Mouse (Mus musculus): ENCODE results near the gene Sell. TPM values are rescaled to one million over a fixed set of nuclear protein-coding genes. Genes with fewer than 3 reads are reported as not detected.

Gene Sell
- polyA plus RNA-seq, 1 experiment from 2014 or later, result 0.41 TPM

DNA sequence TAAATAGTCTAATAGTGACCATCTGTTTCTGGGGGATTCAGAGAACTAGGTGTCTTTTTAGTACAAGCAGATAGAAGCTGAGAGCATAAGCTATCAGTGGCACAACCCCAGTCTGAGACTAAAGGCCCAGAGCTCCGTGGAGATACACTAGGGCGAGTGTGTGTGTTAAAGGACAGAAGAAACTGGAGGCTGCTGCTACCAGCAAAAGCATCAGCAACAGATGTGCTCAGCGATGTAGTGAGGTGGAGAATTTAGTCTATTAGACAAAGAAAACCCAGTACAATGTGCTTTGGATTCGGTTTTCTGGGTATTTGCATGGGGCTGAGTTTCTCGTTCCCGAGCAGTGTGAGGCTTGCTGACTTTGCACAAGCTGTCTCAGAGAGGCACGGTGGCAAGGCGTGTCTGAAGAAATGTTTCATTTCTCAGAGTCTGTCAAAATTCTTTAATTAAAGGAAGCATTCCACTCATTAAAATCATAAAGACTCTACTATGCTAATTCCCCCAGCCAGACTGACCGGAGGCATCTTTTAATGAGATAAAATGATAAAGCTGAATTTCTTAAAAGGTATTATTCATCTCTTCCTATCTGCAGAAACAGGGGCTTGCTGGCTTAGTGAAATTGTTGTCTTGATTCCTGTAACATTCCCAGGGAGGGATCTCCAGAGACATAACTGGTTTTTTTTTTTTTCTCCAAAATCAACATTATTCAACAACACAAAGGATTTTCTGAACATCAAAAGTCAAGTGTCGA lies 21.2 kb upstream of the Sell start:
- H3K9ac ChIP-seq (replicated peaks; ENCODE audit: low read depth, low read length), result no peak overlapping the region
- H3K4me2 ChIP-seq (replicated peaks; ENCODE audit: low read depth, low read length), result no peak overlapping the region
- H3K27me3 ChIP-seq (ENCODE audit: control insufficient read depth, insufficient read depth, low read length), result no peaks in the 10 kb centered on the region
- no peak for ATAC-seq (ENCODE audit: insufficient number of reproducible peaks, insufficient read depth, low FRiP score, low read depth)
- WGBS, result 78% methylated on average over 10 of the region's 10 CpGs
- H3K27ac ChIP-seq (ENCODE audit: low read length), result no peak overlapping the region
- H3K36me3 ChIP-seq (ENCODE audit: control insufficient read depth, insufficient read depth, low read length), result no peaks in the 10 kb centered on the region
- H3K9me3 ChIP-seq (ENCODE audit: control insufficient read depth, low read depth, low read length), result no peaks in the 10 kb centered on the region
- H3K4me1 ChIP-seq (ENCODE audit: control insufficient read depth, insufficient read depth, low read length), result no peaks in the 10 kb centered on the region
- no peak overlapping the region for H3K4me3 ChIP-seq (ENCODE audit: low read depth, low read length)

DNA sequence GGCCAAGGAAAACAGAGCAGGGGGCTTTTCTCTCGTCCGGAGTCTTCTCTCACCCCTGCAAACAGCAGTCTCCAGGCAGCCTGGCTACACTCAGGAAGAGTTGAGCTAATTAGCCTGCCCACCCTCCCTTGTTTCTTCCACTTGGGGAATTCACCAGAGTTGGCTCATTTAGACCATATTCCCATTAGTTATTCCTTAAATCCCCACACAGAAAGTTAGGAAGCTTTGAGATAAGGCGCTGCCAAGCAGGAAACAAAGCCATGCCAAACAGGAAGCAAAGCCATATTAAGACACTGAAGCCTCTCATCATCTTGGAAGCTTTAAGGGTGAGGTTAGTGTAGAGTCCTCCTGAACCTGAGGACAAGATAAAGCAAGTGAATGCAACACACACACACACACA lies 18.2 kb upstream of the Sell start:
- WGBS, result 56% methylated on average over 3 of the region's 3 CpGs
- H3K9me3 ChIP-seq (ENCODE audit: control insufficient read depth, low read depth, low read length), result no peaks in the 10 kb centered on the region
- H3K4me3 ChIP-seq (ENCODE audit: low read depth, low read length), result no peak overlapping the region
- H3K9ac ChIP-seq (replicated peaks; ENCODE audit: low read depth, low read length), result no peak overlapping the region
- H3K4me2 ChIP-seq (replicated peaks; ENCODE audit: low read depth, low read length), result no peak overlapping the region
- no peak for ATAC-seq (ENCODE audit: insufficient number of reproducible peaks, insufficient read depth, low FRiP score, low read depth)
- H3K4me1 ChIP-seq (ENCODE audit: control insufficient read depth, insufficient read depth, low read length), result no peaks in the 10 kb centered on the region
- H3K27me3 ChIP-seq (ENCODE audit: control insufficient read depth, insufficient read depth, low read length), result no peaks in the 10 kb centered on the region
- H3K36me3 ChIP-seq (ENCODE audit: control insufficient read depth, insufficient read depth, low read length), result no peaks in the 10 kb centered on the region
- H3K27ac ChIP-seq (ENCODE audit: low read length), result no peak overlapping the region

DNA sequence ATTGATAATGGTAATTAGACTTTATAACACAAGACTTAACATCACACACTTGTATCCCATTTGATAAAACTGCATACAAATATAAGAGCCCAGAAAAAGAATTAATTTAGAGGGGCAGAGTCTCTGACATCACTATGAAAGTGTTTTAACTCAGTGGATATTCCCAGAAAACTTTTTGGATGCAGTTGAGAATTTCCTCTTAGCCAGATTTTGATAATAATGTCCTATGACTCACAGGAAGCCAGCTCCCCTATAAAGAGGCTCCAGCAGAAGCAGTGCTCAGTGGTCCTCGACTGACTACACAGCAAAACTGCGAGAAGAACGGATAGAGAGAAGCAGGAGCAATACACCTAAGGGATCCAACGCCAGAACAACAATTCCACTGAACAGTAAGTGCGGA lies 13.8 kb upstream of the Sell start, which contains the start of gene Sele:
Gene Sele, plus strand, starts transcription at position 301 of the 400 bp plus-strand sequence.
- Histone ChIP-seq H3K4me1 (ENCODE audit: control insufficient read depth, insufficient read depth, low read length) (no peaks in the 10 kb centered on the region), H3K4me3 (ENCODE audit: low read depth, low read length) (no peak within 1 kb of the TSS), H3K36me3 (ENCODE audit: control insufficient read depth, insufficient read depth, low read length) (no peaks in the 10 kb centered on the region), H3K9ac (replicated peaks; ENCODE audit: low read depth, low read length) (no peak within 1 kb of the TSS), H3K27me3 (ENCODE audit: control insufficient read depth, insufficient read depth, low read length) (no peaks in the 10 kb centered on the region), H3K4me2 (replicated peaks; ENCODE audit: low read depth, low read length) (no peak within 1 kb of the TSS), H3K27ac (ENCODE audit: low read length) (no peak within 1 kb of the TSS), H3K9me3 (ENCODE audit: control insufficient read depth, low read depth, low read length) (no peaks in the 10 kb centered on the region)
- ATAC-seq (ENCODE audit: insufficient number of reproducible peaks, insufficient read depth, low FRiP score, low read depth), result no peak
- 76% methylated on average over 5 of the region's 5 CpGs for WGBS

DNA sequence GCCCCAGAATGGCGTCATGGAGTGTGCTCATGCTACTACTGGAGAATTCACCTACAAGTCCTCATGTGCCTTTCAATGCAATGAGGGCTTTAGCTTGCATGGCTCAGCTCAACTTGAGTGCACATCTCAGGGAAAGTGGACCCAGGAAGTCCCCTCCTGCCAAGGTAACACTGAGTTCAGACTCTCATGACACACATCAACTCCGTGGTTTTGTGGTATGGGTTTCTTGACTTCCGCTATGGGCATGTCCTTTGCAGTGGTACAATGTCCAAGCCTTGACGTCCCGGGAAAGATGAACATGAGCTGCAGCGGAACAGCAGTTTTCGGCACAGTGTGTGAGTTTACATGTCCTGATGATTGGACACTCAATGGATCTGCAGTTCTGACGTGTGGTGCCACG lies 8.2 kb upstream of the Sell start:
- H3K27ac ChIP-seq (ENCODE audit: low read length), result no peak overlapping the region
- no peaks in the 10 kb centered on the region for H3K4me1 ChIP-seq (ENCODE audit: control insufficient read depth, insufficient read depth, low read length)
- no peaks in the 10 kb centered on the region for H3K9me3 ChIP-seq (ENCODE audit: control insufficient read depth, low read depth, low read length)
- no peaks in the 10 kb centered on the region for H3K36me3 ChIP-seq (ENCODE audit: control insufficient read depth, insufficient read depth, low read length)
- no peaks in the 10 kb centered on the region for H3K27me3 ChIP-seq (ENCODE audit: control insufficient read depth, insufficient read depth, low read length)
- no peak overlapping the region for H3K4me2 ChIP-seq (replicated peaks; ENCODE audit: low read depth, low read length)
- WGBS, result 93% methylated on average over 9 of the region's 9 CpGs
- ATAC-seq (ENCODE audit: insufficient number of reproducible peaks, insufficient read depth, low FRiP score, low read depth), result no peak
- no peak overlapping the region for H3K4me3 ChIP-seq (ENCODE audit: low read depth, low read length)
- no peak overlapping the region for H3K9ac ChIP-seq (replicated peaks; ENCODE audit: low read depth, low read length)

- Histone ChIP-seq H3K9me3 (ENCODE audit: control insufficient read depth, low read depth, low read length) (no peaks in the 10 kb centered on the region), H3K9ac (replicated peaks; ENCODE audit: low read depth, low read length) (no peak overlapping the region), H3K4me3 (ENCODE audit: low read depth, low read length) (no peak overlapping the region), H3K4me1 (ENCODE audit: control insufficient read depth, insufficient read depth, low read length) (no peaks in the 10 kb centered on the region), H3K36me3 (ENCODE audit: control insufficient read depth, insufficient read depth, low read length) (no peaks in the 10 kb centered on the region), H3K27ac (ENCODE audit: low read length) (no peak overlapping the region), H3K4me2 (replicated peaks; ENCODE audit: low read depth, low read length) (no peak overlapping the region), H3K27me3 (ENCODE audit: control insufficient read depth, insufficient read depth, low read length) (no peaks in the 10 kb centered on the region)
- WGBS, result 46% methylated on average over 2 of the region's 2 CpGs
- ATAC-seq (ENCODE audit: insufficient number of reproducible peaks, insufficient read depth, low FRiP score, low read depth), result no peak
Measured at GRCm38 (mm10) chr1:164054800-164055199, 7.0 kb upstream of the Sell start.

DNA sequence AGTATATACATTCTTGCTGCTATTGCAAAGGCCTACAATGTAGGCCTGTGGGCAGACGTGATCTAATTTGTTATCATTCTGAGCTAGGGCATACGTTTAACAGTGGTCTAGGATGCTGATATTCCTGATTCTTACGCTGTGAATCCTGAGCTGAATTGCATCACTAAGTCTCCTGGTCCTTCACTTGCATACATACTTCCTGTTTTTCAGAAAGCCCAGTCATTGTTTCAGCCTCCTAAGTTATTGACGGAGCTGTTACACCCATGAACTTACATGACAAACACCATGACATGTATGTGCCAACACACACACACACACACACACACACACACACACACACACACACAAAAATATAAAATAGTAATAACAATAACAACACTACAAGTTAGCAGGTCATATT lies 1.7 kb upstream of the Sell start:
- no peak overlapping the region for H3K27ac ChIP-seq (ENCODE audit: low read length)
- no peaks in the 10 kb centered on the region for H3K4me1 ChIP-seq (ENCODE audit: control insufficient read depth, insufficient read depth, low read length)
- no peaks in the 10 kb centered on the region for H3K36me3 ChIP-seq (ENCODE audit: control insufficient read depth, insufficient read depth, low read length)
- H3K4me2 ChIP-seq (replicated peaks; ENCODE audit: low read depth, low read length), result no peak overlapping the region
- 82% methylated on average over 4 of the region's 4 CpGs for whole genome bisulfite sequencing
- H3K27me3 ChIP-seq (ENCODE audit: control insufficient read depth, insufficient read depth, low read length), result no peaks in the 10 kb centered on the region
- no peaks in the 10 kb centered on the region for H3K9me3 ChIP-seq (ENCODE audit: control insufficient read depth, low read depth, low read length)
- H3K4me3 ChIP-seq (ENCODE audit: low read depth, low read length), result no peak overlapping the region
- no peak for ATAC-seq (ENCODE audit: insufficient number of reproducible peaks, insufficient read depth, low FRiP score, low read depth)
- no peak overlapping the region for H3K9ac ChIP-seq (replicated peaks; ENCODE audit: low read depth, low read length)

DNA sequence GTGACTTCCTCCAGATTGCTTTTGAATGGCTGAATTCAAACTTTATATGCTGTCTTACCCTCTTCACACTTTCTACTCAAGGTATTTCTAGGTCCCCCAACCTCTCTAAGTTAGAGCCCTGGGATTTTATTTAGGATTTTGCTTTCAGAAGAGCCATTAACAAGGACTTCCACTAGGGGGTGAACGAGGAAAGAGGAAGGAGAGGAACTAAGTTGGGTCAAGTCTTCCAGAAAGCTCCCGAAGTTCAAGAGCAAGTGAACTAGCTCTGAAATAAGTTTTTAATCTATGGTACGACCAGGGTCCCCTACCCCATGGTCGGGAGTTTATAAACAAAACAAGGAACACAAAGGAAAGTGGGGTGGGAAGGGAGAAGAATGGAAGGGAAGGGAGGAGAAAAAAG lies 504 bp upstream of the Sell start:
- no peak for ATAC-seq (ENCODE audit: insufficient number of reproducible peaks, insufficient read depth, low FRiP score, low read depth)
- Histone ChIP-seq H3K9me3 (ENCODE audit: control insufficient read depth, low read depth, low read length) (no peaks in the 10 kb centered on the region), H3K27me3 (ENCODE audit: control insufficient read depth, insufficient read depth, low read length) (no peaks in the 10 kb centered on the region), H3K36me3 (ENCODE audit: control insufficient read depth, insufficient read depth, low read length) (no peaks in the 10 kb centered on the region), H3K4me3 (ENCODE audit: low read depth, low read length) (no peak overlapping the region), H3K27ac (ENCODE audit: low read length) (no peak overlapping the region), H3K4me2 (replicated peaks; ENCODE audit: low read depth, low read length) (no peak overlapping the region), H3K9ac (replicated peaks; ENCODE audit: low read depth, low read length) (no peak overlapping the region), H3K4me1 (ENCODE audit: control insufficient read depth, insufficient read depth, low read length) (no peaks in the 10 kb centered on the region)
- WGBS, result 37% methylated on average over 4 of the region's 4 CpGs

DNA sequence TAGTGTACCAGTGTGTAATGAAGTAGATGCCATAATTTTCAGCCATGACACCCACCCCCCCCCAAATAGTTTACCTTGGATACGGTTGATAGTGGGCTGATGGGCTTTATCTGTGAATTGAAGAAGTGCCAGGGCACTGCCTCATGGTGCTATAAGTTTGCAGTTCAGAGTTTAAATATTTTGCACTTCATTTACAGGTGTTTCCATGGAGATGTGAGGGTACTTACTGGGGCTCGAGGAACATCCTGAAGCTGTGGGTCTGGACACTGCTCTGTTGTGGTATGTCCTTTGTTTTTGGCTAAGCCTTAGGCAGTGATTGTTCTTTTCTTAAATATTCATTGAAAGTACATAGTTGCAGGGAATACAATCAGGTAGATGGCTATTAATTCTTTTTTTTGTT lies 1.1 kb downstream of the Sell start:
- no peak for ATAC-seq (ENCODE audit: insufficient number of reproducible peaks, insufficient read depth, low FRiP score, low read depth)
- WGBS, result 50% methylated on average over 2 of the region's 2 CpGs

GRCm38 (mm10) chr1:164063745-164064144 lies 2.0 kb downstream of the Sell start:
- Histone ChIP-seq H3K4me1 (ENCODE audit: control insufficient read depth, insufficient read depth, low read length) (no peaks in the 10 kb centered on the region), H3K4me2 (replicated peaks; ENCODE audit: low read depth, low read length) (no peak overlapping the region), H3K4me3 (ENCODE audit: low read depth, low read length) (no peak overlapping the region), H3K9me3 (ENCODE audit: control insufficient read depth, low read depth, low read length) (no peaks in the 10 kb centered on the region), H3K36me3 (ENCODE audit: control insufficient read depth, insufficient read depth, low read length) (no peaks in the 10 kb centered on the region), H3K27ac (ENCODE audit: low read length) (no peak overlapping the region), H3K27me3 (ENCODE audit: control insufficient read depth, insufficient read depth, low read length) (no peaks in the 10 kb centered on the region), H3K9ac (replicated peaks; ENCODE audit: low read depth, low read length) (no peak overlapping the region)
- no peak for ATAC-seq (ENCODE audit: insufficient number of reproducible peaks, insufficient read depth, low FRiP score, low read depth)
- 41% methylated on average over 3 of the region's 3 CpGs for WGBS

More for the DNA sequence above, 1.1 kb downstream of the Sell start:
- H3K27me3 ChIP-seq (ENCODE audit: control insufficient read depth, insufficient read depth, low read length), result no peaks in the 10 kb centered on the region
- no peaks in the 10 kb centered on the region for H3K4me1 ChIP-seq (ENCODE audit: control insufficient read depth, insufficient read depth, low read length)
- no peaks in the 10 kb centered on the region for H3K9me3 ChIP-seq (ENCODE audit: control insufficient read depth, low read depth, low read length)
- no peaks in the 10 kb centered on the region for H3K36me3 ChIP-seq (ENCODE audit: control insufficient read depth, insufficient read depth, low read length)
- no peak overlapping the region for H3K27ac ChIP-seq (ENCODE audit: low read length)
- H3K4me3 ChIP-seq (ENCODE audit: low read depth, low read length), result no peak overlapping the region
- H3K9ac ChIP-seq (replicated peaks; ENCODE audit: low read depth, low read length), result no peak overlapping the region
- no peak overlapping the region for H3K4me2 ChIP-seq (replicated peaks; ENCODE audit: low read depth, low read length)

All from stomach, embryonic 14.5 days (tissue).